Mouse (Mus musculus) ES-Bruce4 (cell line): Measurements from ENCODE around the gene Kmt2c. TPM values are rescaled to one million over a fixed set of nuclear protein-coding genes. Genes with fewer than 3 reads are reported as not detected.
A peak's percentile ranks its signal among the peaks of the same experiment; 100 is the strongest.

Experiments
- H3K27ac ChIP-seq: 2 replicates; pipeline ENCODE4 v1.5.1; 2012; ENCODE audit warnings: low read length, inconsistent platforms; ENCODE audit not compliant: insufficient read depth
- H3K27me3 ChIP-seq: 2 replicates; pipeline ENCODE4 v1.6.1; 2012; ENCODE audit warnings: mild to moderate bottlenecking, low read length, inconsistent platforms; ENCODE audit not compliant: control insufficient read depth, poor library complexity, insufficient read depth, severe bottlenecking
- H3K36me3 ChIP-seq: 2 replicates; pipeline ENCODE4 v1.6.1; 2012; ENCODE audit warnings: inconsistent platforms, mild to moderate bottlenecking, low read length, moderate library complexity; ENCODE audit not compliant: control insufficient read depth, poor library complexity, insufficient read depth, severe bottlenecking
- H3K4me1 ChIP-seq: one replicate; pipeline ENCODE4 v1.8.1; 2011; ENCODE audit warnings: low read length; ENCODE audit not compliant: control insufficient read depth, insufficient read depth
- H3K4me3 ChIP-seq: 2 replicates; pipeline ENCODE4 v1.5.1; 2011; ENCODE audit warnings: low read depth, mild to moderate bottlenecking, low read length
- H3K9ac ChIP-seq: 2 replicates; pipeline ENCODE4 v1.6.1; 2012; ENCODE audit warnings: low read depth, mild to moderate bottlenecking, inconsistent platforms; ENCODE audit not compliant: poor library complexity, severe bottlenecking
- H3K9me3 ChIP-seq: replicated peaks from 2 replicates; pipeline ENCODE4 v1.6.1; 2012; ENCODE audit warnings: mild to moderate bottlenecking, low read length, inconsistent platforms; ENCODE audit not compliant: control insufficient read depth, poor library complexity, insufficient read depth, severe bottlenecking
- CTCF ChIP-seq: IDR thresholded peaks from one replicate; pipeline ENCODE4 v1.8.1; 2011; ENCODE audit warnings: low read depth, low read length
- EP300 ChIP-seq: IDR thresholded peaks from 2 replicates; pipeline ENCODE4 v1.6.1; 2011; ENCODE audit warnings: low read depth, low read length; ENCODE audit not compliant: insufficient read depth
- POLR2A ChIP-seq: IDR thresholded peaks from one replicate; pipeline ENCODE4 v1.8.1; 2011; ENCODE audit warnings: low read length; ENCODE audit not compliant: insufficient read depth
- polyA plus RNA-seq: library from polyadenylated mRNA; stranded (reverse); fragments of >200 nt; gene quantifications from 2 replicates; pipeline ENCODE4 v1.2.4, GENCODE M21; 2011; ENCODE audit warnings: low read depth; ENCODE audit not compliant: missing spikeins, insufficient read depth, insufficient read length

Kmt2c gene
- polyA plus RNA-seq, 1 experiment = 27.1 TPM

- H3K4me3 ChIP-seq = no peak overlapping the region
- H3K27me3 ChIP-seq = no peaks in the 10 kb centered on the region
- H3K4me1 ChIP-seq = no peaks in the 10 kb centered on the region
- no peaks in the 10 kb centered on the region for H3K36me3 ChIP-seq
- TF ChIP-seq EP300 (no peak), CTCF (no peak), POLR2A (no peak)
- no peaks in the 10 kb centered on the region for H3K9me3 ChIP-seq
- H3K9ac ChIP-seq = peak overlapping the region; percentile 97; the same call in 1 of the 2 replicates
- H3K27ac ChIP-seq = no peak overlapping the region
These were observed 2.1 kb upstream of the Kmt2c start for GRCm38 (mm10) chr5:25500686-25501085.

GRCm38 (mm10) chr5:25499423-25500398, 1.1 kb upstream of the Kmt2c start:
- TF ChIP-seq EP300 (peak; percentile 81), POLR2A (no peak), CTCF (no peak)
- Histone ChIP-seq H3K27me3 (no peaks in the 10 kb centered on the region), H3K36me3 (no peaks in the 10 kb centered on the region), H3K9ac (peak overlapping the region; percentile 97), H3K4me1 (no peaks in the 10 kb centered on the region), H3K4me3 (peak overlapping the region; percentile 93), H3K9me3 (no peaks in the 10 kb centered on the region), H3K27ac (peak overlapping the region; percentile 76)

GRCm38 (mm10) chr5:25498821-25499422, 339 bp upstream of the Kmt2c start:
- H3K9ac ChIP-seq = peak overlapping the region; percentile 97
- no peaks in the 10 kb centered on the region for H3K4me1 ChIP-seq
- no peaks in the 10 kb centered on the region for H3K36me3 ChIP-seq
- TF ChIP-seq EP300 = 0 out of 2 replicates have a peak, but pooled peaks have one; percentile 26
- no peak for TF ChIP-seq POLR2A
- no peak for TF ChIP-seq CTCF
- no peaks in the 10 kb centered on the region for H3K27me3 ChIP-seq
- H3K9me3 ChIP-seq = no peaks in the 10 kb centered on the region
- H3K4me3 ChIP-seq = peak overlapping the region; percentile 88
- H3K27ac ChIP-seq = peak overlapping the region; percentile 76

- Histone ChIP-seq H3K4me1 (no peaks in the 10 kb centered on the region), H3K27me3 (no peaks in the 10 kb centered on the region), H3K27ac (no peak overlapping the region), H3K9me3 (no peaks in the 10 kb centered on the region), H3K4me3 (peak overlapping the region; percentile 64), H3K36me3 (no peaks in the 10 kb centered on the region), H3K9ac (peak overlapping the region; percentile 97)
- TF ChIP-seq EP300 (no peak), CTCF (no peak), POLR2A (no peak)
These were observed 750 bp downstream of the Kmt2c start for GRCm38 (mm10) chr5:25497720-25498345.

- Histone ChIP-seq H3K9me3 (no peaks in the 10 kb centered on the region), H3K27me3 (no peaks in the 10 kb centered on the region), H3K9ac (peak overlapping the region; percentile 97), H3K4me3 (peak overlapping the region; percentile 64), H3K36me3 (no peaks in the 10 kb centered on the region), H3K4me1 (no peaks in the 10 kb centered on the region), H3K27ac (no peak overlapping the region)
- TF ChIP-seq POLR2A = no peak
- TF ChIP-seq CTCF = no peak
- TF ChIP-seq EP300 = no peak
These were observed 1.2 kb downstream of the Kmt2c start for GRCm38 (mm10) chr5:25497369-25497719.
